Mouse (Mus musculus) midbrain, embryonic 16.5 days (tissue): ENCODE results near the gene Stk33. TPM values are rescaled to one million over a fixed set of nuclear protein-coding genes. Genes with fewer than 3 reads are reported as not detected.

Experiments used
- polyA plus RNA-seq: library from polyadenylated mRNA; unstranded; fragments of >200 nt; fragmentation: Nextera tagmentation; extraction: Ambion mirVana; gene quantifications from 2 replicates; pipeline ENCODE4 v1.2.1, GENCODE M21; 2015

The Stk33 gene
- polyA plus RNA-seq, 1 experiment from 2014 or later = 10.1 TPM

Other genes with a start within 250 kb of the Stk33 start
- gene Trim66, start 69.1 kb upstream of the Stk33 start, polyA plus RNA-seq = 1.6 and 1.7 TPM in 2 replicates
- 73.6 and 75.9 TPM in 2 replicates for gene Rpl27a, start 80.1 kb upstream of the Stk33 start, polyA plus RNA-seq